Mouse (Mus musculus) cerebellum, adult 2 months (tissue): ENCODE data around the gene Asap2.

ENCODE experiments used
- CTCF ChIP-seq: fragments of 200-500 bp; IDR thresholded peaks from 2 replicates; pipeline ENCODE4 v1.5.1; 2011; ENCODE audit warnings: low read depth, mild to moderate bottlenecking, control low read depth, low read length, moderate library complexity, borderline replicate concordance; ENCODE audit not compliant: insufficient read depth
- POLR2A ChIP-seq: fragments of 200-500 bp; IDR thresholded peaks from 2 replicates; pipeline ENCODE4 v1.6.1; 2011; ENCODE audit warnings: low read length, control low read depth, borderline replicate concordance; ENCODE audit not compliant: insufficient read depth

- no peak for TF ChIP-seq POLR2A
- TF ChIP-seq CTCF: no peak
Observed at GRCm38 (mm10) chr12:21163706-21164105, 173.4 kb downstream of the Asap2 start.
